Mouse (Mus musculus): ENCODE measurements around the gene Slc5a2. TPM values are rescaled to one million over a fixed set of nuclear protein-coding genes. Genes with fewer than 3 reads are reported as not detected.

Slc5a2 gene
- polyA plus RNA-seq, 1 experiment: 1,002 TPM

DNA sequence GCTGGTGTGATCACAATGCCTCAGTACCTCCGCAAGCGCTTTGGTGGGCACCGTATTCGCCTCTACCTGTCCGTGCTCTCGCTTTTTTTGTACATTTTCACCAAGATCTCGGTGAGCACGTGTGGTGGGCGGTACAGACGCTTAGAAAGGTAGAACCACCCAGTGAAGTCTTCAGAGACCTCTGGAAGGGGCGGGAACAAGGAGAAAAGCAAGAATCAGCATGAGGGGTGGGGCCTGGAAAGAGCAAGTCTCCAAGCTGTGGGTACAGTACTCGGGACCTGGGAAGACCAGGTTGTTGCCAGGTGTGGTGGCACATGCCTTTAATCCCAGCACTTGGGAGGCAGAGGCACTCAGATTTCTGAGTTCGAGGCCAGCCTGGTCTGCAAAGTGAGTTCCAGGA lies 1.9 kb downstream of the Slc5a2 start:
- H3K4me3 ChIP-seq (ENCODE audit: insufficient read depth, low read depth, low read length): peak overlapping the region; percentile 51
- DNase-seq: peak; percentile 71
- H3K27me3 ChIP-seq (replicated peaks; ENCODE audit: control insufficient read depth, insufficient read depth, low read length): no peaks in the 10 kb centered on the region
- no peaks in the 10 kb centered on the region for H3K4me1 ChIP-seq (ENCODE audit: control insufficient read depth, insufficient read depth, low read length)
- no peak overlapping the region for H3K27ac ChIP-seq (ENCODE audit: insufficient read depth, low read depth, low read length)
- peaks cover 5% of the 10 kb centered on the region for H3K36me3 ChIP-seq (ENCODE audit: control insufficient read depth, insufficient read depth, low read length)
- 56% methylated on average over 13 of the region's 13 CpGs for WGBS
- TF ChIP-seq CTCF (conservative IDR thresholded peaks at IDR 0.05; ENCODE audit: insufficient read depth, insufficient read length, low read depth, low read length) (no peak), POLR2A (IDR thresholded peaks at IDR 0.05; ENCODE audit: low read depth, low read length) (no peak)

DNA sequence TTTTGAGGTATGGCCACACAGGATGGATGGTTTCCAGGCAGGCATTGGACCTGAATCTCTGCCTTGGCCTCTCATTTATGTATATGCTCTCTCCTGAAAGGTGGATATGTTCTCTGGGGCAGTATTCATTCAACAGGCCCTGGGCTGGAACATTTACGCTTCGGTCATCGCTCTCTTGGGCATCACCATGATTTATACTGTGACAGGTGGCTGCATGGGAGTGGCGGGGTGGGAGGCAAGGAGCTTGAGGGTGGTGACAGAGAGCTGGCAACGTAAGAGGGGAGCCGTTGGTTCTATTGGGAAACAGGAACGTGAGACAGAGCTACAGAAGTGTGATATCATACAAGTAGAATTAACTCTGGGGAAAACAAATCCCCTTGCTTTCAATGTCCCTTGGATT lies 2.4 kb downstream of the Slc5a2 start:
- Histone ChIP-seq H3K27me3 (replicated peaks; ENCODE audit: control insufficient read depth, insufficient read depth, low read length) (no peaks in the 10 kb centered on the region), H3K4me3 (ENCODE audit: insufficient read depth, low read depth, low read length) (no peak overlapping the region), H3K4me1 (ENCODE audit: control insufficient read depth, insufficient read depth, low read length) (no peaks in the 10 kb centered on the region), H3K36me3 (ENCODE audit: control insufficient read depth, insufficient read depth, low read length) (peaks cover 5% of the 10 kb centered on the region), H3K27ac (ENCODE audit: insufficient read depth, low read depth, low read length) (no peak overlapping the region)
- no peak for DNase-seq
- TF ChIP-seq POLR2A (IDR thresholded peaks at IDR 0.05; ENCODE audit: low read depth, low read length) (no peak), CTCF (conservative IDR thresholded peaks at IDR 0.05; ENCODE audit: insufficient read depth, insufficient read length, low read depth, low read length) (no peak)
- 52% methylated on average over 7 of the region's 7 CpGs for WGBS

DNA sequence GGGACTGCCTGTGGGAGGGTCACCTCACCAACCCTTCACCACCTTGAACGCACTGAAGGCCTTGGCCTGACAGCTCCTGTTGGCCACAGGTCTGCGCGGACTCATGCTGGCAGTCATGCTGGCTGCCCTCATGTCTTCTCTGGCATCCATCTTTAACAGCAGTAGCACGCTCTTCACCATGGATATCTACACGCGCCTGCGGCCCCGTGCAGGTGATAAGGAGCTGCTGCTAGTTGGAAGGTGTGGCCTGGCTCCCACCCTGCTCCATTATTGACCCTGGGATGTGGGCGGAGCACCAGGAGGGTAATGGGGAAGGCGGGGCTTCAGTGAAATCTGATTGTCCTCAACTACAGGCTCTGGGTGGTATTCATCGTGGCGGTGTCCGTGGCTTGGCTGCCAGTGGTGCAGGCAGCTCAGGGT lies 5.0 kb downstream of the Slc5a2 start:
- Histone ChIP-seq H3K4me1 (ENCODE audit: control insufficient read depth, insufficient read depth, low read length) (no peaks in the 10 kb centered on the region), H3K4me3 (ENCODE audit: insufficient read depth, low read depth, low read length) (no peak overlapping the region), H3K27ac (ENCODE audit: insufficient read depth, low read depth, low read length) (no peak overlapping the region), H3K36me3 (ENCODE audit: control insufficient read depth, insufficient read depth, low read length) (peaks cover 5% of the 10 kb centered on the region), H3K27me3 (replicated peaks; ENCODE audit: control insufficient read depth, insufficient read depth, low read length) (no peaks in the 10 kb centered on the region)
- 60% methylated on average over 13 of the region's 13 CpGs for WGBS
- no peak for DNase-seq
- TF ChIP-seq CTCF (conservative IDR thresholded peaks at IDR 0.05; ENCODE audit: insufficient read depth, insufficient read length, low read depth, low read length) (no peak), POLR2A (IDR thresholded peaks at IDR 0.05; ENCODE audit: low read depth, low read length) (no peak)

DNA sequence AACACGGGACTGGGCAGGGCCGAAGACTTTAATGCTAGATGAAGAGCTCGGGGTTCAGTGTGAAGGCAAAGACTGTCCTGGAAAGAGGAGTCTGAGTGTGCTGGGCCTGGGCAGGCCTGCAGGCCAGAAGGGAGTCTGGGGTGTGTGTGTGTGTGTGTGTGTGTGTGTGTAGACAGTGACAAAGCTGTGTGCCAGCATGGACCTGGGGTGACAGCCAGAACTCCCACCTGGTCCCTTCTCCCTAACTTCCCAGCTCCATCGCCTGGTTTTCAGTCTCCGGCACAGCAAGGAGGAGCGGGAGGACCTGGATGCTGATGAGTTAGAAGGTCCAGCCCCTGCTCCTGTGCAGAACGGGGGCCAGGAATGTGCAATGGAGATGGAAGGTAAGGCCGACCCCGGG lies 6.0 kb downstream of the Slc5a2 start:
- no peak overlapping the region for H3K27ac ChIP-seq (ENCODE audit: insufficient read depth, low read depth, low read length)
- H3K4me3 ChIP-seq (ENCODE audit: insufficient read depth, low read depth, low read length): no peak overlapping the region
- no peaks in the 10 kb centered on the region for H3K4me1 ChIP-seq (ENCODE audit: control insufficient read depth, insufficient read depth, low read length)
- 89% methylated on average over 9 of the region's 9 CpGs for WGBS
- H3K27me3 ChIP-seq (replicated peaks; ENCODE audit: control insufficient read depth, insufficient read depth, low read length): no peaks in the 10 kb centered on the region
- peaks cover 5% of the 10 kb centered on the region for H3K36me3 ChIP-seq (ENCODE audit: control insufficient read depth, insufficient read depth, low read length)
- TF ChIP-seq CTCF (conservative IDR thresholded peaks at IDR 0.05; ENCODE audit: insufficient read depth, insufficient read length, low read depth, low read length): no peak
- no peak for TF ChIP-seq POLR2A (IDR thresholded peaks at IDR 0.05; ENCODE audit: low read depth, low read length)
- no peak for DNase-seq

DNA sequence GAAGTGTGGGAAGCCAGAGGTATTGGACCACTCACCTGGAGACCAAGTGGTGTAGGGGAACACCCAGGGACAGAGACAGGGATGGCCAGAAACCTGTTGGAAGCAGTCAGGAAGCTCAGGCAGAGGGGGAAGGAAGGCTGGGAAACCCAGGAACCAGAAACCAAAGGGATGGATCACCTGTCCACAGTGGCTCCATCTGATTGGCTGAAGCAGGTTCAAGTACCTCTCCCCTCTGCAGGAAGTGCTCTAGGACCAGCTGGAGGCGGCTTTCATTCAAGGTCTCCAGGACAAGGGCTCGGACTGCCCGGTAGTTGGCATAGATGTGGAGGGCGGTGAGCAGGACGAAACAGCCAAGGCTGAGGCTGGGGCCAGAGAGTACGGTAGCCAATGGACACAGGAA lies 10.6 kb downstream of the Slc5a2 start:
- Histone ChIP-seq H3K27me3 (replicated peaks; ENCODE audit: control insufficient read depth, insufficient read depth, low read length) (no peaks in the 10 kb centered on the region), H3K27ac (ENCODE audit: insufficient read depth, low read depth, low read length) (peak overlapping the region; percentile 67; the same call in 1 of the 2 replicates), H3K4me3 (ENCODE audit: insufficient read depth, low read depth, low read length) (no peak overlapping the region), H3K36me3 (ENCODE audit: control insufficient read depth, insufficient read depth, low read length) (peaks cover 5% of the 10 kb centered on the region), H3K4me1 (ENCODE audit: control insufficient read depth, insufficient read depth, low read length) (no peaks in the 10 kb centered on the region)
- no peak for DNase-seq
- 74% methylated on average over 6 of the region's 6 CpGs for WGBS
- no peak for TF ChIP-seq POLR2A (IDR thresholded peaks at IDR 0.05; ENCODE audit: low read depth, low read length)
- no peak for TF ChIP-seq CTCF (conservative IDR thresholded peaks at IDR 0.05; ENCODE audit: insufficient read depth, insufficient read length, low read depth, low read length)

DNA sequence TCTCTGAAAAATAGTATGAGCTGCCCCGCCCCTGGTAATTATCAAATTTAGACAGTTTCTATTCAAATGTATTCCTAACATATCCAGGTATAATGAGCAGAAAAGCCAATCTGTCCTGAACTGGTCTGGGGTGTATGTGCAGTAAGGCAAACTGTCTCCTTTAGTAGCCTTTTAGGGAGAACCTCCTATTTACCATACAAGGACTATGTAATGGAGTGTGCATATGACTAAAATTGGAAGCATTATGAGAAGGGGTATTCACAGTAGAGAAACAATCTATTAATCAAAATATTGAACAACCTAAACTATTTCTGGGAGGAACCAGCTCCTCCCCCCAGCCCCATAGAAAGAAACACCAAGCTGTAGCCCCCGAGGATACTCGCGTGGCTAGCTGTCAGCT lies 14.3 kb downstream of the Slc5a2 start:
- Histone ChIP-seq H3K27ac (ENCODE audit: insufficient read depth, low read depth, low read length) (no peak overlapping the region), H3K36me3 (ENCODE audit: control insufficient read depth, insufficient read depth, low read length) (no peaks in the 10 kb centered on the region; the same call in none of the 2 replicates), H3K27me3 (replicated peaks; ENCODE audit: control insufficient read depth, insufficient read depth, low read length) (no peaks in the 10 kb centered on the region), H3K4me3 (ENCODE audit: insufficient read depth, low read depth, low read length) (no peak overlapping the region), H3K4me1 (ENCODE audit: control insufficient read depth, insufficient read depth, low read length) (no peaks in the 10 kb centered on the region)
- TF ChIP-seq POLR2A (IDR thresholded peaks at IDR 0.05; ENCODE audit: low read depth, low read length) (no peak), CTCF (conservative IDR thresholded peaks at IDR 0.05; ENCODE audit: insufficient read depth, insufficient read length, low read depth, low read length) (no peak)
- 93% methylated on average over 4 of the region's 4 CpGs for WGBS
- DNase-seq: no peak

DNA sequence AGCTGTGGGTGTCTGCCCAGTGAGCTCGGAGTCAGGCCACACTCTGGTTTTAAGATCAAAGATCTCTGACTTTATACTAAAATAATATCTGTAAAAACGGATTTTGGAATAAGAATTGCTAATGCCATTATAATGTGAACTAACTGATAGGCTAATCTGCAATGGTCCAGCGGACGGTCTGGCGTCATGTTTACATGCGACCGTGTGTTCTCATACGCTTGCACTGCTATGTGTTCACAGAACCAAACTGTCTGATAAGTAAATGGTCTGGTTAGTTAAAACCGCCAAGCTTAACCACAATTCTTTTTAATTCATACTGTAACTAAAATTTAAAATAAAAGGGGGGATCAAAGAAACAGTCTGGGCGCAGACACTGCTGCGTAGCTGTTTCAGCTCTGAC lies 16.3 kb downstream of the Slc5a2 start:
- no peak for DNase-seq
- Histone ChIP-seq H3K36me3 (ENCODE audit: control insufficient read depth, insufficient read depth, low read length) (no peaks in the 10 kb centered on the region; the same call in 1 of the 2 replicates), H3K4me3 (ENCODE audit: insufficient read depth, low read depth, low read length) (no peak overlapping the region), H3K27ac (ENCODE audit: insufficient read depth, low read depth, low read length) (no peak overlapping the region), H3K4me1 (ENCODE audit: control insufficient read depth, insufficient read depth, low read length) (no peaks in the 10 kb centered on the region), H3K27me3 (replicated peaks; ENCODE audit: control insufficient read depth, insufficient read depth, low read length) (no peaks in the 10 kb centered on the region)
- 92% methylated on average over 11 of the region's 11 CpGs for WGBS
- TF ChIP-seq POLR2A (IDR thresholded peaks at IDR 0.05; ENCODE audit: low read depth, low read length) (no peak), CTCF (conservative IDR thresholded peaks at IDR 0.05; ENCODE audit: insufficient read depth, insufficient read length, low read depth, low read length) (no peak)

All from kidney, adult 2 months (tissue).